Mouse (Mus musculus): ENCODE results near the gene Cubn. TPM values are rescaled to one million over a fixed set of nuclear protein-coding genes. Genes with fewer than 3 reads are reported as not detected.

The Cubn gene
- total and polyA plus RNA-seq, 3 experiments = 0.03 to 0.09 (median 0.04) TPM

DNA sequence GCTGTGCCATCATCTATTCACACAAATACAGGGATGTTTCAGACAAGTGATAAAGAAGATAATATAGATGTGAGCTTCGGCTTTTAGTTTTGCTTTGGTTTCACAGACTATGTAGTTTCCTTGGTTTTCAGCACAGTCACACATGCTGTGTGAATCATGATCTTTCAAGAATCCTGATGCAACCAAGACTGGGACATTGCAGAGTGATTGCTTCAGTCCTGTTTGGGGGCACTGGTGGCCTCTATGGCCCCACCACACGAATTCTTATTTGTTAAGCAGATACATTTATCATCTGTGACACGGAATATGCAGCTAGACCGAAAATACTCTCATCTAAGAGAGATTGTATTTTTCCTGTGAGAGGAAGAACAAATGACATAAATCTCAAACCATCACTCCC is 156.2 kb downstream of the Cubn start:
- dilution Hi-C loops (cut with MboI; ENCODE audit: extremely low pct_ligation_motif_present, extremely low pct_unique_long_range_greater_than_20kb, low sequenced_read_pairs) = no loop called here
- Histone ChIP-seq H3K9ac (ENCODE audit: insufficient read depth, low read depth) (no peak overlapping the region), H3K4me2 (ENCODE audit: insufficient read depth, low read depth, poor library complexity, severe bottlenecking) (no peak overlapping the region), H3K4me3 (replicated peaks in 1 of 3; ENCODE audit: low read depth in 2 of 3, low read length in 2 of 3, poor library complexity in 1 of 3) (no peak overlapping the region), H3K27me3 (replicated peaks) (no peaks in the 10 kb centered on the region), H3K36me3 (replicated peaks in 1 of 2; ENCODE audit: control insufficient read depth in 1 of 2, insufficient read depth in 1 of 2, low read length in 1 of 2) (no peaks in the 10 kb centered on the region), H3K4me1 (ENCODE audit: control insufficient read depth in 1 of 2, insufficient read depth in 2 of 2) (peaks cover 6 to 9% of the 10 kb centered on the region in 2 experiments), H3K27ac (ENCODE audit: insufficient read depth, low read depth) (no peak overlapping the region), H3K79me2 (replicated peaks; ENCODE audit: control insufficient read depth, extremely low read depth, insufficient read depth, poor library complexity, severe bottlenecking) (no peaks in the 10 kb centered on the region), H3K9me3 (replicated peaks; ENCODE audit: low read length) (no peaks in the 10 kb centered on the region)
- no peak for TF ChIP-seq MYC (IDR thresholded peaks at IDR 0.05; ENCODE audit: low read depth, low read length)
- TF ChIP-seq ZNF384 (IDR thresholded peaks at IDR 0.05; ENCODE audit: low read depth, low read length) = no peak
- no peak for TF ChIP-seq NELFE (IDR thresholded peaks at IDR 0.05; ENCODE audit: low read depth, low read length)
- TF ChIP-seq ZMIZ1 (IDR thresholded peaks at IDR 0.05; ENCODE audit: low read depth, low read length) = no peak
- no peak for TF ChIP-seq RAD21 (IDR thresholded peaks at IDR 0.05; ENCODE audit: low read depth, low read length)
- no peak for TF ChIP-seq MEF2A (IDR thresholded peaks at IDR 0.05; ENCODE audit: borderline replicate concordance, low read depth, low read length)
- TF ChIP-seq CTCF (conservative IDR thresholded peaks at IDR 0.05 in 1 of 2, IDR thresholded peaks at IDR 0.05 in 1 of 2; ENCODE audit: low read depth in 2 of 2, low read length in 2 of 2) = no peak
- TF ChIP-seq MAZ (IDR thresholded peaks at IDR 0.05; ENCODE audit: low read depth, low read length) = no peak
- no peak for DNase-seq (ENCODE audit: extremely low read depth)
- in situ Hi-C loops (cut with MboI; ENCODE audit: low pct_ligation_motif_present, low pct_unique_long_range_greater_than_20kb, low sequenced_read_pairs) = no loop called here

- Histone ChIP-seq H3K4me1 (ENCODE audit: control insufficient read depth in 1 of 2, insufficient read depth in 2 of 2) (peaks cover 13 to 18% of the 10 kb centered on the region in 2 experiments), H3K27me3 (replicated peaks) (no peaks in the 10 kb centered on the region), H3K9ac (ENCODE audit: insufficient read depth, low read depth) (no peak overlapping the region), H3K36me3 (replicated peaks in 1 of 2; ENCODE audit: control insufficient read depth in 1 of 2, insufficient read depth in 1 of 2, low read length in 1 of 2) (no peaks in the 10 kb centered on the region), H3K4me2 (ENCODE audit: insufficient read depth, low read depth, poor library complexity, severe bottlenecking) (peak overlapping the region; percentile 50; the same call in 1 of the 2 replicates), H3K9me3 (replicated peaks; ENCODE audit: low read length) (no peaks in the 10 kb centered on the region), H3K27ac (ENCODE audit: insufficient read depth, low read depth) (no peak overlapping the region), H3K4me3 (replicated peaks in 1 of 3; ENCODE audit: low read depth in 2 of 3, low read length in 2 of 3, poor library complexity in 1 of 3) (no peak overlapping the region), H3K79me2 (replicated peaks; ENCODE audit: control insufficient read depth, extremely low read depth, insufficient read depth, poor library complexity, severe bottlenecking) (no peaks in the 10 kb centered on the region)
- in situ Hi-C loops (cut with MboI; ENCODE audit: low pct_ligation_motif_present, low pct_unique_long_range_greater_than_20kb, low sequenced_read_pairs) = no loop called here
- peak; percentile 52 for DNase-seq (ENCODE audit: extremely low read depth)
- dilution Hi-C loops (cut with MboI; ENCODE audit: extremely low pct_ligation_motif_present, extremely low pct_unique_long_range_greater_than_20kb, low sequenced_read_pairs) = no loop called here
- 0 out of 2 replicates have a peak, but pooled peaks have one; percentile 41 for TF ChIP-seq MEF2A (IDR thresholded peaks at IDR 0.05; ENCODE audit: borderline replicate concordance, low read depth, low read length)
- no peak for TF ChIP-seq E2F4 (IDR thresholded peaks at IDR 0.05; ENCODE audit: insufficient replicate concordance, low read depth, low read length)
- no peak for TF ChIP-seq POLR2A (IDR thresholded peaks at IDR 0.05; ENCODE audit: low read depth, low read length)
- TF ChIP-seq ZKSCAN1 (IDR thresholded peaks at IDR 0.05; ENCODE audit: borderline replicate concordance, low read depth, low read length) = no peak
- no peak for TF ChIP-seq USF1 (IDR thresholded peaks at IDR 0.05; ENCODE audit: low read depth, low read length)
Measured at GRCm38 (mm10) chr2:13329754-13330417, 161.7 kb downstream of the Cubn start.

DNA sequence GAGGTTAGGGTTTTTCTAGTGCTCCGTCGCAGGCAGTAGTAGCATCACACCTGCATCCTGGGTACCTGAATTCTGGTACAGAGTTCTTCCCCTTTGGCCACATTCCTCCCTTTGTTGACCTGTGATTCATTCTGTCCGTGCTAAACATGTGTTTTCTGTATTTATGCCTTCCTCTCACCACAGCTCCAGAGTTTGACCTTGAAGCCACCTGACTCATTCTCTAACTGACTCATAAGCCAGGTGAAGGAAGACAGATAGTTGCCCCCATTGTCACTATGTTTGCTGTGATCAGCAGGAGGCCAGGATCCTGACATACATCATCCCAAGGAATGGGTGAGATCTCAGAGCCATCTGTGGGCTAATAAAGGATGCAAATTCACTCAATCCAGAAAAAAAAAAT is 188.2 kb downstream of the Cubn start:
- no peaks in the 10 kb centered on the region for H3K27me3 ChIP-seq (replicated peaks)
- H3K4me1 ChIP-seq (ENCODE audit: control insufficient read depth in 1 of 2, insufficient read depth in 2 of 2) = no peaks in the 10 kb centered on the region
- no peak overlapping the region for H3K4me3 ChIP-seq (replicated peaks in 1 of 3; ENCODE audit: low read depth in 2 of 3, low read length in 2 of 3, poor library complexity in 1 of 3)
- no peak overlapping the region for H3K4me2 ChIP-seq (ENCODE audit: insufficient read depth, low read depth, poor library complexity, severe bottlenecking)
- dilution Hi-C loops (cut with MboI; ENCODE audit: extremely low pct_ligation_motif_present, extremely low pct_unique_long_range_greater_than_20kb, low sequenced_read_pairs) (no loop called here), in situ Hi-C loops (cut with MboI; ENCODE audit: low pct_ligation_motif_present, low pct_unique_long_range_greater_than_20kb, low sequenced_read_pairs) (no loop called here)
- H3K36me3 ChIP-seq (replicated peaks in 1 of 2; ENCODE audit: control insufficient read depth in 1 of 2, insufficient read depth in 1 of 2, low read length in 1 of 2) = no peaks in the 10 kb centered on the region
- no peak overlapping the region for H3K27ac ChIP-seq (ENCODE audit: insufficient read depth, low read depth)
- H3K9ac ChIP-seq (ENCODE audit: insufficient read depth, low read depth) = no peak overlapping the region
- DNase-seq (ENCODE audit: extremely low read depth) = no peak
- H3K9me3 ChIP-seq (replicated peaks; ENCODE audit: low read length) = no peaks in the 10 kb centered on the region
- TF ChIP-seq HCFC1 (IDR thresholded peaks at IDR 0.05; ENCODE audit: low read depth, low read length) = no peak
- TF ChIP-seq ETS1 (conservative IDR thresholded peaks at IDR 0.05; ENCODE audit: low read depth, low read length) = no peak
- TF ChIP-seq PAX5 (IDR thresholded peaks at IDR 0.05; ENCODE audit: low read length) = no peak
- no peak for TF ChIP-seq IRF4 (IDR thresholded peaks at IDR 0.05; ENCODE audit: low read depth, low read length)
- no peak for TF ChIP-seq TCF12 (IDR thresholded peaks at IDR 0.05; ENCODE audit: low read depth, low read length)
- TF ChIP-seq ZNF384 (IDR thresholded peaks at IDR 0.05; ENCODE audit: low read depth, low read length) = no peak
- TF ChIP-seq KAT2A (IDR thresholded peaks at IDR 0.05; ENCODE audit: insufficient replicate concordance, low read length) = no peak
- TF ChIP-seq NELFE (IDR thresholded peaks at IDR 0.05; ENCODE audit: low read depth, low read length) = no peak
- TF ChIP-seq USF1 (IDR thresholded peaks at IDR 0.05; ENCODE audit: low read depth, low read length) = no peak
- no peak for TF ChIP-seq GABPA (IDR thresholded peaks at IDR 0.05; ENCODE audit: insufficient replicate concordance, low read depth, low read length)
- TF ChIP-seq TBP (conservative IDR thresholded peaks at IDR 0.05; ENCODE audit: low read depth, low read length) = no peak
- TF ChIP-seq MXI1 (IDR thresholded peaks at IDR 0.05; ENCODE audit: low read depth, low read length) = no peak
- TF ChIP-seq MAX (IDR thresholded peaks at IDR 0.05; ENCODE audit: low read length) = no peak
- TF ChIP-seq E2F4 (IDR thresholded peaks at IDR 0.05; ENCODE audit: insufficient replicate concordance, low read depth, low read length) = no peak
- no peak for TF ChIP-seq ZMIZ1 (IDR thresholded peaks at IDR 0.05; ENCODE audit: low read depth, low read length)
- H3K79me2 ChIP-seq (replicated peaks; ENCODE audit: control insufficient read depth, extremely low read depth, insufficient read depth, poor library complexity, severe bottlenecking) = no peaks in the 10 kb centered on the region
